Comparison of ENCODE assay signal across 8 mouse cellular contexts in the genomic region with DNA sequence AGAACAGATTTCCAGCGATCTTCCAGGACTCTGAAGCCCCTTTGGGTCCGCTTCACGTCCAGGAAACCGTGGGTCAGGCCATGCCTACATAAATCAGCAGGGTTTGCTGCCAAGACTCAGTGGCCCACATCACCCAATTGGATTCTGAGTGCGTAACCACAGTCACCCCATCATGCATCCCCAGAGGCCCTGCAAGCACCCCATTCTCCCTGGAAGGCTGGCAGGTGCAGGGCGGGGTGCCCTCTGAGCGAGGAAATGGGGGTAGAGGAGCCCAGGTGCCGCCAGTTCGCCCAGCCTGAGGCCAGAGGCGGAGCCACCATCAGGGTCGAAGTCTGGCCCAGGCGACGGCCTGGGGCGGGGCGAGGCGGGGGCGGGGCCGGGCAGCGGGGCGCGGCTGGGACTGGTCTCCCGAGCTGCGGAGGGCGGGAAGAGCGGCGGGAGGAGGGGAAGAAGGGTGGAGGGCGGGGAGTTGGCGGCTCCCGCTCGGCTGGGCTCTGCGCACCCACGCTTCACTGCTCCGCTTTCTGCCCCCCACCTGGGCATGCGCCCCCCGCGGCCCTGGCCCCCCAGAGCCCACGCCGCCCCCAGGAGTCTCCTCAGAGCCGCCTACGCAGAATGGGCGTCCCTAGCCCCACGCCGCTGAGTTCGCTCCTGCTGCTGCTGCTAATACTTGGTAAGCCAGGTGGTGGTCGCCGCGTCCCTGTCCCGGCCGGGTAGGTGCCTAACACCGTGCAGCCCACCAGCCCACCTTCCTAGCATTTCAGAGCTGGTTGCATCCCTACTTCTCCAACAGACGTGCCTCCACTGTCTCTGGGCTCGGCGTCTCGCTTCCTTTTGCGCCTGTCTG. TPM values are rescaled to one million over a fixed set of nuclear protein-coding genes. Genes with fewer than 3 reads are reported as not detected.
A peak's percentile ranks its signal among the peaks of the same experiment; 100 is the strongest.
DNase-seq lines count a peak whose midpoint lies in the region; ATAC-seq lines count a peak whose summit lies in the region.

No protein-coding gene starts in this region.

- H3K36me3 ChIP-seq in hindbrain, embryonic 14.5 days (replicated peaks; ENCODE audit: control insufficient read depth, insufficient read depth), result 0 out of 2 replicates have a peak, but pooled peaks cover 3% of the 10 kb centered on the region

- H3K27ac ChIP-seq in hindbrain, embryonic 14.5 days, result peak overlapping the region; percentile 88

- H3K4me2 ChIP-seq in hindbrain, embryonic 14.5 days (replicated peaks), result peak overlapping the region; percentile 89

- no peaks in the 10 kb centered on the region for H3K9me3 ChIP-seq in hindbrain, embryonic 14.5 days (ENCODE audit: control insufficient read depth, low read length)

- H3K4me1 ChIP-seq in hindbrain, embryonic 14.5 days (replicated peaks; ENCODE audit: control insufficient read depth, insufficient read depth, low read length), result peaks cover 50% of the 10 kb centered on the region; the same call in 1 of the 2 replicates

- DNase-seq in ZHBTc4 (ENCODE audit: low read depth, low spot score), result peak; percentile 93
- peak; percentile 95 to 97 for DNase-seq in cerebellum, postnatal 10 days
- peak; percentile 44 to 61 for DNase-seq in frontal cortex, postnatal 25 days (ENCODE audit: low spot score in 2 of 2)
- DNase-seq in hindbrain, embryonic 14.5 days (ENCODE audit: low spot score), result peak; percentile 67
- peak; percentile 77 to 84 for DNase-seq in left cerebral cortex, postnatal 36 days (ENCODE audit: low spot score in 2 of 2)
- DNase-seq in mesoderm, embryonic 11.5 days (ENCODE audit: low read depth, low spot score), result peak; percentile 81
- peak; percentile 71 to 74 for DNase-seq in right cerebral cortex, postnatal 36 days (ENCODE audit: low spot score in 2 of 2)
- peak; percentile 87 for DNase-seq in urinary bladder, postnatal 4 days (ENCODE audit: low spot score in 2 of 2)

- H3K9ac ChIP-seq in hindbrain, embryonic 14.5 days, result peak overlapping the region; percentile 62

- WGBS in hindbrain, embryonic 14.5 days, result under 1% methylated on average over 52 of the region's 55 CpGs

- peak overlapping the region; percentile 51 for H3K4me3 ChIP-seq in hindbrain, embryonic 14.5 days (replicated peaks; ENCODE audit: low read length)

- peak; percentile 74 for ATAC-seq in hindbrain, embryonic 14.5 days (ENCODE audit: low FRiP score)

- intact Hi-C loops in left cerebral cortex, postnatal 36 days (cut with DNase I), result loop anchor here (2.0 to 10.0 kb wide), 4 partner anchors 109 to 287 kb away; partner anchors contain the start of genes Pex19 and Vangl2

- H3K27me3 ChIP-seq in hindbrain, embryonic 14.5 days (ENCODE audit: control insufficient read depth, insufficient read depth, low read length), result no peaks in the 10 kb centered on the region

RNA-seq across cellular contexts. Expression of gene Atp1a2, which starts 14.3 kb away (rescaled TPM):
- polyA plus RNA-seq in hindbrain, embryonic 14.5 days (2014; fragmentation: Nextera tagmentation; extraction: Ambion mirVana), result 27.9 and 29.5 TPM in 2 replicates
- total RNA-seq in left cerebral cortex, postnatal 36 days (2021), result 100 to 1,000 TPM; 590 to 654 TPM

RNA-seq across cellular contexts. Expression of gene Kcnj9, which starts 17.0 kb away (rescaled TPM):
- 1.7 and 2.1 TPM in 2 replicates for polyA plus RNA-seq in hindbrain, embryonic 14.5 days (2014; fragmentation: Nextera tagmentation; extraction: Ambion mirVana)
- total RNA-seq in left cerebral cortex, postnatal 36 days (2021), result 100 to 1,000 TPM; 134 to 136 TPM

RNA-seq across cellular contexts. Expression of gene Kcnj10, which starts 28.9 kb away (rescaled TPM):
- polyA plus RNA-seq in hindbrain, embryonic 14.5 days (2014; fragmentation: Nextera tagmentation; extraction: Ambion mirVana), result 2.8 and 3.5 TPM in 2 replicates
- total RNA-seq in left cerebral cortex, postnatal 36 days (2021), result 10 to 100 TPM; 86.8 to 97.1 TPM

RNA-seq across cellular contexts. Expression of gene Igsf8, which starts 50.7 kb away (rescaled TPM):
- polyA plus RNA-seq in hindbrain, embryonic 14.5 days (2014; fragmentation: Nextera tagmentation; extraction: Ambion mirVana), result 64.7 and 69.0 TPM in 2 replicates
- 100 to 1,000 TPM; 253 to 300 TPM for total RNA-seq in left cerebral cortex, postnatal 36 days (2021)

RNA-seq across cellular contexts. Expression of gene Atp1a4, which starts 53.9 kb away (rescaled TPM):
- 0.15 TPM in 1 of 2 replicates, not detected in the other for polyA plus RNA-seq in hindbrain, embryonic 14.5 days (2014; fragmentation: Nextera tagmentation; extraction: Ambion mirVana)
- not detected for total RNA-seq in left cerebral cortex, postnatal 36 days (2021)

Comparison
In these comparisons a context has a peak if more than half of its experiments do, and no peak if none do; other contexts are left out.
1. Peak in every context shown above with its lines: DNase-seq, ATAC-seq, H3K4me3 ChIP-seq and H3K27ac ChIP-seq.